Mouse (Mus musculus) hindbrain, embryonic 14.5 days (tissue): Measurements from ENCODE around the gene Zfp90. TPM values are rescaled to one million over a fixed set of nuclear protein-coding genes. Genes with fewer than 3 reads are reported as not detected.
"Not testable (repeated sequence)": the region's sequence is repeated elsewhere in the genome, so short reads cannot be mapped to it uniquely, and the experiment has no call there.

ENCODE experiments used
- ATAC-seq: fragments of 200-750 bp; cut with Nextera tagmentation; 2 replicates; pipeline ENCODE4 v1.8.0; 2017; ENCODE audit warnings: moderate number of reproducible peaks, mild to moderate bottlenecking, moderate TSS enrichment, moderate library complexity; ENCODE audit not compliant: low FRiP score
- DNase-seq: peaks from one replicate; pipeline ENCODE4 v3.0.0-alpha.2; 2015; ENCODE audit warnings: low spot score
- H3K27ac ChIP-seq: fragments of 300-500 bp; sonication (generic); 2 replicates; pipeline ENCODE4 v1.5.1; 2014; ENCODE audit warnings: mild to moderate bottlenecking, moderate library complexity
- H3K27me3 ChIP-seq: fragments of 300-500 bp; sonication (generic); 2 replicates; pipeline ENCODE4 v1.6.1; 2014; ENCODE audit warnings: mild to moderate bottlenecking, low read length, mixed read lengths; ENCODE audit not compliant: control insufficient read depth, insufficient read depth
- H3K36me3 ChIP-seq: fragments of 300-500 bp; sonication (generic); replicated peaks from 2 replicates; pipeline ENCODE4 v1.6.1; 2014; ENCODE audit not compliant: control insufficient read depth, insufficient read depth
- H3K4me1 ChIP-seq: fragments of 300-500 bp; sonication (generic); replicated peaks from 2 replicates; pipeline ENCODE4 v1.6.1; 2014; ENCODE audit warnings: antibody characterized with exemption, low read length, mixed read lengths; ENCODE audit not compliant: control insufficient read depth, insufficient read depth
- H3K4me2 ChIP-seq: fragments of 300-500 bp; sonication (generic); replicated peaks from 2 replicates; pipeline ENCODE4 v1.6.1; 2014; ENCODE audit warnings: mild to moderate bottlenecking, moderate library complexity
- H3K4me3 ChIP-seq: fragments of 300-500 bp; sonication (generic); replicated peaks from 2 replicates; pipeline ENCODE4 v1.5.1; 2014; ENCODE audit warnings: mild to moderate bottlenecking, low read length
- H3K9ac ChIP-seq: fragments of 300-500 bp; sonication (generic); 2 replicates; pipeline ENCODE4 v1.6.1; 2014
- H3K9me3 ChIP-seq: fragments of 300-500 bp; sonication (generic); 2 replicates; pipeline ENCODE4 v1.6.1; 2016; ENCODE audit warnings: low read length; ENCODE audit not compliant: control insufficient read depth
- WGBS: fragments of 180-500 bp; shearing (Covaris S2); extraction: QIAGEN DNeasy Blood & Tissue Kit; methylation state at CpG from one replicate; pipeline ENCODE4 v1.1.7; 2014; 5-methylcytosine and 5-hydroxymethylcytosine counted together
- polyA plus RNA-seq: library from polyadenylated mRNA; unstranded; fragments of >200 nt; fragmentation: Nextera tagmentation; extraction: Ambion mirVana; gene quantifications from 2 replicates; pipeline ENCODE4 v1.2.1, GENCODE M21; 2014

The Zfp90 gene
- polyA plus RNA-seq, 1 experiment from 2014 or later, result 40.3 TPM

DNA sequence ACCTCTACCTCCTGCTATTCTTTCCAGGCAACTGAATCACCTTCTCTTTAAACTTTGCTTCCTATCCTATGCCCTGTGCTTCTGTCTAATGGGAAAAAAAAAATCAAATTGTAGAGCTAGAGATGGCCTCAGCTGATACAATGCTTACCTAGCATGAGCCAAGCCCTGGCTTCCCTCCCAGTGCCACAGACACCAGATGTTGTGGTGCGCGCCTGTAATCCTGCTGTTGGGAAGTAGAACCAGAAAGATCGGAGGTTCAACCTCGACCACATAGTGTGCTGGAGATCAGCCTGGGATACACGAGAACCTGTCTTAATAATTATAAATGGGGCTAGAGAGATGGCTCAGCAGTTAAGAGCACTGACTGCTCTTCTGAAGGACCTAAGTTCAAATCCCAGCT is 2.6 kb downstream of the Zfp90 start:
- peaks cover 6% of the 10 kb centered on the region for H3K4me1 ChIP-seq
- 97% methylated on average over 5 of the region's 5 CpGs for WGBS
- H3K27me3 ChIP-seq, result no peaks in the 10 kb centered on the region
- H3K4me2 ChIP-seq, result no peak overlapping the region
- no peak for DNase-seq
- no peak overlapping the region for H3K4me3 ChIP-seq
- no peak for ATAC-seq
- no peak overlapping the region for H3K9ac ChIP-seq
- H3K27ac ChIP-seq, result no peak overlapping the region
- peaks cover 52% of the 10 kb centered on the region for H3K36me3 ChIP-seq
- peaks cover 36% of the 10 kb centered on the region for H3K9me3 ChIP-seq

DNA sequence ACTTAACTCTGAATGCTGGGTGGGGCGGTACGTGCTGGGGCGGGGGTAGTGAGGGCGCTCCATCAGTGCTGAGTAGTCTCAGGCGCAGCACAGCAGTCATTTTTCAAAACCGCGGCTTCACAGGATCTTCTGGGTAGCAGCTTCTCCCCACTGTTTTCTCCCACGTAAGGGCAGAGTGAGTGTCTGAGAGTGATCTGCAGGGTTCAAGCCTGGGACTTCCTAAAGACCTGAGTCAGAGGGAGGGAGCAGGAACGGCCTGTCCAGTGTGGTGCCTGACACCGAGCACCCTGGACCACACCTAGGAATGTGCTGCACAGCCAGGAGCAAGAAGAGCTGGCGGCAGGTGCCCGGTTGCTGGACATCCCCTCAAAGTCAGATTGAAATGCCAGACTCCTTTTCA is 16.0 kb downstream of the Zfp90 start:
- Histone ChIP-seq H3K4me3 (no peak overlapping the region), H3K36me3 (peaks cover 17% of the 10 kb centered on the region), H3K4me2 (no peak overlapping the region), H3K27me3 (0 out of 2 replicates have a peak, but pooled peaks cover 5% of the 10 kb centered on the region), H3K27ac (no peak overlapping the region), H3K9me3 (peaks cover 21% of the 10 kb centered on the region), H3K4me1 (0 out of 2 replicates have a peak, but pooled peaks cover 8% of the 10 kb centered on the region), H3K9ac (no peak overlapping the region)
- ATAC-seq, result no peak
- DNase-seq, result no peak
- WGBS, result 38% methylated on average over 12 of the region's 12 CpGs

DNA sequence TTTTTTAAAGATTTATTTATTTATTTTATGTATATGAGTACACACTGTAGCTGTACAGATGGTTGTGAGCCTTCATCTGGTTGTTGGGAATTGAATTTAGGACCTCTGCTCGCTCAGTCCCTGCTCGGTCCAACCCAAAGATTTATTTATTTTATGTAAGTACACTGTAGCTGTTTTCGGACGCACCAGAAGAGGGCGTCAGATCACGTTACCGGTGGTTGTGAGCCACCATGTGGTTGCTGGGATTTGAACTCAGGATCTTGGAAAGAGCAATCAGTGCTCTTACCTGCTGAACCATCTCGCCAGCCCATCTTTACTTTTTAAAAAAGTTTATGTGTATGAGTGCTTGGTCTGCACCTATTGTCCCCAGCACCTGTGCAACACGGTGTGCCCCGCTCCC is 16.8 kb downstream of the Zfp90 start:
- H3K9me3 ChIP-seq, result peaks cover 13% of the 10 kb centered on the region; the same call in 1 of the 2 replicates
- 59% methylated on average over 10 of the region's 10 CpGs for WGBS
- H3K4me2 ChIP-seq, H3K4me3 ChIP-seq, H3K27ac ChIP-seq, H3K27me3 ChIP-seq, DNase-seq, ATAC-seq, H3K4me1 ChIP-seq, H3K9ac ChIP-seq, H3K36me3 ChIP-seq: not testable (repeated sequence)

DNA sequence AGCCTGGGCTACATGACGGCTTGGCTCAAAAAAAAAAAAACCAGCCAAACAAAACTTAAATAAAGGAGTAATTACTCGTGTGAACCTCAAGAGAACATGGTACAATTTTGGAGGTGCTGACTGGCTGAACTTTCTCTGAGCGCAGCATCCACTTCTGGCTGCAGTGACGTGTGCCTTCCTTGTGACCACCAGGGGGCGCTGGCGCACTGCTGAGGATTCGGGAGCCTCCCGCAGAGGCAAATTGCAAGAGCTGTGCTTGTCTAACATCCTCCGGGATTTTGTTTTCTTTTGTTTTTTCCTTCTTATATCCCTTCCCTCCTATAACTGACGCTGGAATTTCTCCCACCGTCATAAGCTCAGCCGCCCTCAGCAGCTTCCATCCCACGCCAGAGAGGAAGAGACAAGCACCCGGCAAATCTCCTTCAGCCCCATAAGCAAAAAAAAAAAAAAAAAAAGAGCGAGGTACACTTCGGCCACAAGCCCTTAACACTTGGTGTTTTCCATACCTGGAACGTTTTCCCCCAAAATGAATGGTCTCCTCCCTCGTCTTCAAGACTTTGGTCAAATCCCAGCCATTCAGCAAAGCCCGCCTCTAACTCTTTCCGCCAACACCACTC is 17.9 kb downstream of the Zfp90 start:
- H3K9ac ChIP-seq, result peak overlapping the region; percentile 43; the same call in 1 of the 2 replicates
- WGBS, result 14% methylated on average over 20 of the region's 20 CpGs

DNA sequence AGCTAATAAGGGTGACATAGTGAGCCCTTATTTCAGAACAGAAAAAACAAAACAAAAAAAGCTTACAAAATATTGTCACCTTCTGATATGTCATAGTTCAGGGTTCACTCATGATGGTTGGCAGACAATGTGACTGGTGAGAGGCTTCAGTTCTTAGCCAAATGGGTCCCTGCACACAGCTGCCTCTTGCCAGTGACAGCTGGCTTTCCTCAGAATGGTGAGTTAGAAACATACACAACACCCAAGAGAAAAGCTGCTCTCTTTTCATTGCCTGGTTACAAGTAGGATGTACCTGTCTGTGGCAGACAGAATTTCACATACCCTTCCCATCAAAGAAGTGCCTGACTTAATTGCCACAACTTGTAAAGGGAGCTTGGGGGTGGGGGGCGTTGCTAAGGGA is 18.5 kb downstream of the Zfp90 start:
- WGBS, result 48% methylated on average over 1 of the region's 1 CpGs
- Histone ChIP-seq H3K9me3 (no peaks in the 10 kb centered on the region), H3K36me3 (no peaks in the 10 kb centered on the region), H3K9ac (0 out of 2 replicates have a peak overlapping the region, but pooled peaks have one; percentile 43), H3K27ac (no peak overlapping the region), H3K27me3 (0 out of 2 replicates have a peak, but pooled peaks cover 5% of the 10 kb centered on the region), H3K4me2 (peak overlapping the region; percentile 57), H3K4me1 (0 out of 2 replicates have a peak, but pooled peaks cover 8% of the 10 kb centered on the region), H3K4me3 (no peak overlapping the region)
- no peak for DNase-seq
- no peak for ATAC-seq

More for the DNA sequence above, 17.9 kb downstream of the Zfp90 start:
- Histone ChIP-seq H3K4me3 (peak overlapping the region; percentile 27), H3K4me1 (0 out of 2 replicates have a peak, but pooled peaks cover 8% of the 10 kb centered on the region), H3K4me2 (peak overlapping the region; percentile 57), H3K9me3 (0 out of 2 replicates have a peak, but pooled peaks cover 2% of the 10 kb centered on the region), H3K27ac (no peak overlapping the region), H3K27me3 (0 out of 2 replicates have a peak, but pooled peaks cover 5% of the 10 kb centered on the region), H3K36me3 (no peaks in the 10 kb centered on the region)
- peak; percentile 68; the same call in 1 of the 2 replicates for ATAC-seq
- DNase-seq, result peak; percentile 94

DNA sequence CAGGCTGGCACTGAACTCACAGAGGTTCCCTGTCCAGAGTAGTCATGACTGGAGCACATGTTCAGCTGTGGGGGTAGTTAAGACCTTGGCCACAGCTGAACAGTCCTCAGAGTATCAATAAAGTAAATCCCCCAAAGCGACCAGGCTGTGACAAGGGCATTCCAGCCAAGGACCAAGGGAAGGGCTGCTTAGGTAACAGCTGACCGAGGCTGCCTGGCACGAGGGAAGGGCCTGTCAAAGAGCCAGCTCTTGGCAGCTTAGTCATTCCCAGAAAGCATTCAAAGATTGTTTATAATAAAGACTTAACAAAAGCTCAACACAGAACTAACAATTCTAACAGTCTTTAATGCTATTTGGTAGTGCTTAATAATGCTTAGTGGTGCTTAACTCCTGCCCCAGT is 22.7 kb downstream of the Zfp90 start:
- DNase-seq (no peak), ATAC-seq (no peak)
- H3K9ac ChIP-seq, result no peak overlapping the region
- H3K4me1 ChIP-seq, result 0 out of 2 replicates have a peak, but pooled peaks cover 8% of the 10 kb centered on the region
- no peaks in the 10 kb centered on the region for H3K36me3 ChIP-seq
- no peaks in the 10 kb centered on the region for H3K9me3 ChIP-seq
- no peak overlapping the region for H3K4me3 ChIP-seq
- WGBS, result 65% methylated on average over 3 of the region's 3 CpGs
- no peak overlapping the region for H3K4me2 ChIP-seq
- no peak overlapping the region for H3K27ac ChIP-seq
- no peaks in the 10 kb centered on the region for H3K27me3 ChIP-seq

DNA sequence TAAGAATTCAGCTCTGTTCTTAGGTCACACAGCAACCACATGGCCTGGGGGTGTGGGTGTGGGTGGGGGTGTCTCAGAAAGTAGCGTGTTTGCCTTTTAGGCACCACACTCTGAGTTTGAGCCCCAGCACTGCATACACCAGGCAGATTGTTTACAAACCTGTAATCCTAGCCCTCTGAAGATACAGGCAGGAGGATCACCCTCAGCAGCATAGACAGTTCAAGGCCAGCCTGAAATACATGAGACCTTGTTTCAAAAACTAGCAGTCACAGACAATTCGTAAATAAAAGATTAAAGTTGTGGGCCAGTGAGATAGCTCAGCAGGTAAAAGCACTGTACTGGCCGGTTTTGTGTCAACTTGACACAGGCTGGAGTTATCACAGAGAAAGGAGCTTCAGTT is 25.0 kb downstream of the Zfp90 start:
- no peak for DNase-seq
- Histone ChIP-seq H3K9ac (no peak overlapping the region), H3K27ac (no peak overlapping the region), H3K4me1 (no peaks in the 10 kb centered on the region), H3K36me3 (no peaks in the 10 kb centered on the region), H3K4me2 (no peak overlapping the region), H3K27me3 (no peaks in the 10 kb centered on the region), H3K4me3 (no peak overlapping the region), H3K9me3 (no peaks in the 10 kb centered on the region)
- WGBS, result 94% methylated on average over 3 of the region's 3 CpGs
- no peak for ATAC-seq

DNA sequence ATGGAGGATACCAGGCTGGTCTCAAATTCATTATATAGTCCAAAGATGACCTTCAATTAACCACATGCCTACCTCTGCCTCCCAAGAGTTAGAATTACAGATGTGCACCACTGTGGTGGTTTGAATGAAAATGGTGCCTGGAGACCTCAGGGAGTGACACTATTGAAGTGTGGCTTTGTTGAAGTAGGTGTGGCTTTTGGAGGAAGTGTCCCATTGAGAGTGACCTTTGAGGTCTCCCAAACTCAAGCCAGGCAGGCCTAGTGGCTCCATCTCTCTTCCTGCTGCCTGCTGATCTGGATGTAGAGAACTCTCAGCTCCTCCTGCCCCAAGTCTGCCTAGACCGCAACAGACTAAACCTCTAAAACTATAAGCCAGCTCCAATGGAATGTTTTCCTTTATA is 27.6 kb downstream of the Zfp90 start:
- no peak overlapping the region for H3K4me3 ChIP-seq
- WGBS, result 94% methylated on average over 1 of the region's 1 CpGs
- no peak overlapping the region for H3K9ac ChIP-seq
- DNase-seq (no peak), ATAC-seq (no peak)
- no peaks in the 10 kb centered on the region for H3K36me3 ChIP-seq
- no peaks in the 10 kb centered on the region for H3K9me3 ChIP-seq
- H3K27ac ChIP-seq, result no peak overlapping the region
- no peaks in the 10 kb centered on the region for H3K27me3 ChIP-seq
- H3K4me1 ChIP-seq, result no peaks in the 10 kb centered on the region
- no peak overlapping the region for H3K4me2 ChIP-seq

DNA sequence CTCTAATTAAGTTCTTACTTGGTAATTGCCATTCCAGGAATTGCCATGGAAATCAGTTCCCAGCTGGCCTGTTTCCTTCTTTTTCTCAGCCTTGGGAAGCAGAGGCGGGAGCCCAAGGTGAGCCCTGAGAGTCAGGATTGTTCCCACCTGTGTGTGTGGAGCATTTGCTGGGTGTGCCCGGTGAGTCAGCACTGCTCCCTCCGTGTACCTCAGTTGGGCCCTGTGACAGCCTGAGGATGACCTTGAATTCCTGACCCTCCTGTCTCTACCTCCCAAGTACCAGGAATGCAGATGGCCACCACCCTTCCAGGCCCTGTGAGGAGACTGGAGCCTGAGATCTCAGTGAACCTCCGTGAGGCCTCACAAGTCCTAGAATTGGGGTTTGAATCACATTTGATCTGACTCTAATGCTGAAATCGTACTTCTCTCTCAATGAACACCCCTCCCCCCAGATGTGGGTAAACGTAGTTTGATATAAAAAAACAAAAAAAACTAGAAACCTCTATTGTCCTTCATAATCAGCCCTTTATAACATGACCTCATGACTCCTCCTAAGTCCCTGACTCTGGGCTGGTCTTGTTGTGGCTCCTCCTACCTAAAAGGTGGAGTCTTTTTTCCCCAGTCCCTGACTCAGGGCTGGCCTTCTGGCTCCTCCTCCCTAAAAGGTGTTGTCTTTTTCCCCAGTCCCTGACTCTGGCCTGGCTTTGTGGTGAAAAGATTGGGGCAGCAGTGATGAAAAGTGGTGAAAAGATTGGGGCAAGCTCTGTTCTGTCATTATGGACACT is 36.4 kb downstream of the Zfp90 start:
- 75% methylated on average over 6 of the region's 6 CpGs for WGBS
- H3K4me3 ChIP-seq, result no peak overlapping the region
- no peak overlapping the region for H3K9ac ChIP-seq
- H3K4me2 ChIP-seq, result no peak overlapping the region
- DNase-seq (no peak), ATAC-seq (no peak)
- no peaks in the 10 kb centered on the region for H3K4me1 ChIP-seq
- no peaks in the 10 kb centered on the region for H3K27me3 ChIP-seq
- H3K9me3 ChIP-seq, result no peaks in the 10 kb centered on the region
- no peak overlapping the region for H3K27ac ChIP-seq
- H3K36me3 ChIP-seq, result no peaks in the 10 kb centered on the region
